Mouse (Mus musculus): ENCODE results near the gene Zfp536.
A peak's percentile ranks its signal among the peaks of the same experiment; 100 is the strongest.
"Not testable (repeated sequence)": the region's sequence is repeated elsewhere in the genome, so short reads cannot be mapped to it uniquely, and the experiment has no call there.

Zfp536 gene

DNA sequence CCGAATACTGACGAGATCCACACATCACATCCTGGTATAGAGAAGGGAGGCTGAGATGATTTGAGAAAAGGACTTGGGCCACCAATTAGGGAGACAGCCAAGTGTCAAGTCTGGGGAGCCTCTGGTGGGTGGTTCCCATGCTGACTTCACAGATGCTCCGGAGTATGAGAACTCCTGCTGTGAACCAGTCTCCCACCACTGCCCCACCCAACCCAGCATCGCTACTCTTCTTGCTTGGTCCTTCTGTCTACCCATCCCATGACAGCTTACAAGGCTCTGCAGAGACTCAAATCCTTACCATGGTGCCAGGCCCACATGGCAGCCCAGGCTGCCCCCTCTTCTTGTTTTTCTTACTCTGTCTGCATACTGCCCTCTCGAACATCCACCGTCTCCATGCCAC lies 165.5 kb downstream of the Zfp536 start:
- no peak for DNase-seq (ENCODE audit: low spot score in 2 of 2)

DNA sequence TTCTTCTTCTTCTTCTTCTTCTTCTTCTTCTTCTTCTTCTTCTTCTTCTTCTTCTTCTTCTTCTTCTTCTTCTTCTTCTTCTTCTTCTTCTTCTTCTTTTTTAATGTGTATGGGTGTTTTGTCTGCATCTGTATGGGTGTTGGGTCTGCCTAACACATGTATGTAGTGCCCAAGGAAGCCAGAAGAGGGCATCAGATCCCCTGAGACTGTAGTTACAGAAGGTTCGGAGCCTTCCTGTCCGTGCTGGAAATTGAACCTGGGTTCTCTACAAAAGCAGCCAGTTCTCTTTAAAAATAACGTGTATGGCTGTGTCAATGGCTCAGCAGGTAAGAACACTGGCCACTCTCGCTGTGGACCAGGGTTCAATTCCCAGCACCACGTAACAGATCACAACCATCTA lies 167.0 kb downstream of the Zfp536 start:
- no peak for DNase-seq (ENCODE audit: low spot score in 2 of 2)

DNA sequence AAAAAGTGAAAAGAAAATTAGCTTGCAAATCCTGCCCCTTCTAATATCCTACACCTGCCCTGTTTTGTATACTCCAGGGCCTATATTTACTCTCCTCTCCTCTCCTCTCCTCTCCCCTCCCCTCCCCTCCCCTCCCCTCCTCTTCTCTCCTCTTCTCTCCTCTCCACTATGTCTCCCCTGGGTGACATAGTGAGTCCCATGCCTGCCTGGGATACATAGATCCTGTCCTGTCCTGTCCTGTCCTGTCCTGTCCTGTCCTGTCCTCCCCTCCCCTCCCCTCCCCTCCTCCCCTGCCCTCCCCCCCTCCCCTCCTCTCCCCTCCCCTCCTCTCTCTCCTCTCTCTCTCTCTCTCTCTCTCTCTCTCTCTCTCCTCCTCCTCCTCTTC lies 169.9 kb downstream of the Zfp536 start:
- not testable (repeated sequence) for DNase-seq (ENCODE audit: low spot score in 2 of 2)

DNA sequence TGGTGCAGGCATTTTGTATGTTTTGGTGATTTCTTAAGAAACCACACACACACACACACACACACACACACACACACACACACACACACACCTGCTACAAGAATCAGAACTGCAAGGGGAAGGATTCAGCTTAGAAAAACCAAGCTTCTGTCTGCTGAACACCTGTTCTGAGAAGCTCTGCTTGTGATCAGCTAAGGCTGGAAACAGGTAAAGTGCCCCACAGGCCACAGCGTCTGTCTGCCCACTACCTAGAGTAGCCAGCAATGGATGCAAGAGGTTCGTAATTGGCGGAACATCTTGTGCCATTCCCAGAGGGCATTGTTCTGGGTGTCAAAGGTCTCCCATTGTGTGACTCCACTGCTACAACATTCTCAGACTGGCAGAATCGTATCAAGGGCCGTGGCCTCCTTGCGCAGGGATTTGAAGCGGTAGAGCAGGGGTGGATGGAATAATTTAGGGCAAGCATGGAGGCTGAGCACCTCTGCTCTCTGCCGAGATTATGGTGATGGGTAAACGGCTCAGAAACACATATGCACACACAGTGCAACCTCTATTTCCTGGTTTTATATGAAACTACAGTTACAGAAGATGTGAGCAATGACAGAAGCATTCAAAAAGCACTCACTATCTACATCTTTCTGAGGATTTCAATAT lies 170.4 kb downstream of the Zfp536 start:
- no peak for DNase-seq (ENCODE audit: low spot score in 2 of 2)

DNA sequence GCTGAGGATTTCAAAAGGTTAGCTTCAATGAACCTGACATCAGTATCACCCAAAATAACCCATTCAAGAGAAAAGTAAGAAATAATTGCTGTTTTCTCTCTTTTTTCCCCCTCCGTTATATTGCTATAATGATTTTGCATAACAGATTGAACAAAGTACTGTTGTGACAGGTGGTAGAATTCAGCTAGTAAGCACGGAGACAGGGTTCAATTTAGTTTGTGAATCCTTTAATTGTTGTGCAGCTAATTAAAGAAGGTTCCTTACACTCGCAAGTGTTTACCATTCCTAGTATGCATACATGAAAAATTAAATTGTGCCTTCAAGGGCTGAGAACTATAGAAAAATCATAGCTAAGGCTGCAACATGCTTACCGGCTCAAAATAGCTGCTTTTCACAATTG lies 173.1 kb downstream of the Zfp536 start:
- DNase-seq (ENCODE audit: low spot score in 2 of 2): no peak

DNA sequence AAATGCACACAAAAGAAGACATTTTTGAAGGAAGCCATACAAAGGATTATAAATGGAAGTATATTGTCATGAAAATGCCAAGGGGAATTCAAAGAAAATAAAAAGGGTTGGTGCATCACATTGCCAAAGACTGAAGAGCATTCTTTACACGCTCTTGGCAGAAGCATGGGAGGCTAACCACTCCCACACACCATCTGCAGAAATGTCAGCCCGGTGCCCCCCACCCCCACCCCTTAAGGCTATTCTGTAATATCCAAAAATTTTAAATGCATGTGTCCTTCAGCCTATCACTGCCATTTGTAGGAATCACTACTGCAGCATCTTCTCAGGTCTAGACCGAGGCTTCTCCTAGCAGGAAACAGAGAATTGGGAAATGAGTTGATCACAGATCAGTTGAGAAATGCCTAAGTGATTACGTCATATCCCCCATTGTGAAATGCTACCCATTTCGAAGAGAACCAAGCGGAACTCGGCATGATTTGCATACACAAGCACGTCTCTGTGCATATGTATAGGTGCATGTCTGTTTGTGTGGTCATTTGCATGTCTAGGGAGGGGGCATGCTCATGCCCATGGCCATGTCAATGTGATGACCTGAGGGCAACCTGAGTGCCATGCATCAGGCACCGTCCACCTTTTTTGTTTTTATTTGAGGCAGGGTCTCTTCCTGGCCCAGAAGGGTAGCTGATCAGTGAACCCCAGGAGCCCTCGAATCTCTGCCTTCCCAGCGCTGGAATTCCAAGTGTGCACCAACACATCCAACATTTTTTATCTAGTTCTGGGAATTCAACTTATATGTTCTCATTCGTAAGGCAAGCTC lies 179.0 kb downstream of the Zfp536 start:
- no peak for DNase-seq (ENCODE audit: low spot score in 2 of 2)

DNA sequence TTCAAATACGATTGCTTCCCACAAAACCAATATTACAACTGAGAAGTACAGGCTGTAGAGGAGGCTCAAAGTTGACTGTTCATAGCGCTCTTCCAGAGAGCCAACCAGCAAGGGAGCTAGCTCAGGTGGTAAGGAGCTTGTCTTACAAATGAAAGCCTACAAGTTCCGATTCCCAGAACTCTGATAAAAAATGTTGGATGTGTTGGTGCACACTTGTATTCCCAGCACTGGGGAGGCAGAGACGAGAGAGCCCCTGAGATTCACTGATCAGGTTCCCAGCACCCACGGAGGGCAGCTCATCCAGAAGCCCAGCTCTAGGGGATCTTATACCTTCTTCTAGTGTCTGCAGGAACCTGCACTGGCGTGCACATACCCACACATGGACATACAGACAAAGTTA lies 179.9 kb downstream of the Zfp536 start:
- no peak for DNase-seq (ENCODE audit: low spot score in 2 of 2)

DNA sequence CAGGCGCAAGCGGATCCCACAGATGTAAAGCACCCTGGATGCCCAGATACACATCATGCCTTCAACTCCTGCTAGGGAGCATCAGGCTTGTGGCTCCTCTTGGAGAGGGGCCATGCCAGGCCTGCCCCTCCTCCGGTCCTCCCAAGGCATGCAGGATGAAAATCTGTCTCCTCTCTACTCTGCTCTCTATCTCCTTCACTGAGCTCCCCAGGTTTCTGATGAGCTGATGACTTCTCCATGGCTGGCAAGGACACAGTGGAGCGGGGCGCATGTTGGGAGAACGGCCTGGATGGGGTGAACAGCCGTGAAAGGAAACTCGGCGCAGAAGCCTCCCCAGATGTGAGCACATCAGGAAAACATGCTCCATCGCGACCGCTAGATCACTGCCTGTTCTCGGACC lies 186.7 kb downstream of the Zfp536 start:
- no peak for DNase-seq (ENCODE audit: low spot score in 2 of 2)

DNA sequence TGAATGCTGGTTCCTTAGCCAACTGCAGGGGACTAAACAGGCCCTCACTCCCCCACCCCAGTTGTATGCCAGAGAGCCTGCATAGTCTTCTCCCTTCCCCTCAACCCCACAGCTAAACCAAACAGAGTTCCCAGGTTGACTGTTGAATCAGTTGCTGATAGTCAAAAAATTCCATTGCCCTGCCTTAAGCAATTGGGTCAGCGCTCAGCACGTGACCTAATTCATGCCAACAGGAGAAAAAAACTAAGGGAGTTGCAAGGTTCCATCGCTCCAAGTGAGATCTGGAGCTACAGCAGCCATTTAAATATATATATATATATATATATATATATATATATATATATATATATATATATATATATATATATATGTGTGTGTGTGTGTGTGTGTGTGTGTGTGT lies 192.2 kb downstream of the Zfp536 start:
- no peak for DNase-seq (ENCODE audit: low spot score in 2 of 2)

DNA sequence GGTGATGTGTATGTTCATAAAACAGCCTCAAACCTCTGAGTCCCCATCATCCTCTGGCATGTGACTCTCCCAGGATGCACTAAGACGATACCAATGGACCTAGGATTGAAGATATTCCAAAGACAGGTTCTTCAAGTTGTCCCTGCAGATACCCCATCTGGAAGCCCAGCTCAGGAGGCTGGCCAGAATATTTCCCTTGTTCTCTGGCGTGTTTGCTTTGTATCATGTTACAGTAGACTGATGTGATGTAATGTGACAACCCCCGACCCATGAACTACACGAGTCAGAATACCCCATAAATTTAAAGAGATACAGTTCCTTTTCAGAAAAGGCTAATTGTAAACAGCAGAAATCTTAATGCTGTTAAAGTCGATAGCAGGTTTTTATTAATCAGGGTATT lies 192.9 kb downstream of the Zfp536 start:
- DNase-seq (ENCODE audit: low spot score in 2 of 2): no peak

DNA sequence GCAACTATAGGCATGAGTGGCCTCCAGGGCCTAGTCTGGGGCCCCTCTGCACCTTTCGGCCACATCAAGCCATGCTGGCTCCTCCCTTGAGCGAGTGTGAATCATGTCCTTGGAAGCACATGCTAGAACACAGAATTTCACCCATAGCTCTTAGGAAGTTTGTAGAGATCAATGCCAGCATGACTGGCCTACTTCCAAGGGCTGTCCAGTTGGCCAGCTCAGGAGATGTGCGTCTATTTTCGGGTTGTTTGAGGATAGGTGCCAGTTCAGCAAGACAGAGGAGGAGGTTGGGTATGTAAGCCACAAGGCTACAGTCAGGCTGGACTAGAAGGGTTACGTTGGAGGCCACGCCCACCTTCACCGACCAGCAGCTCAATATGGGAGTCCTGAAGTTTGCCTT lies 201.4 kb downstream of the Zfp536 start:
- DNase-seq (ENCODE audit: low spot score in 2 of 2): no peak

DNA sequence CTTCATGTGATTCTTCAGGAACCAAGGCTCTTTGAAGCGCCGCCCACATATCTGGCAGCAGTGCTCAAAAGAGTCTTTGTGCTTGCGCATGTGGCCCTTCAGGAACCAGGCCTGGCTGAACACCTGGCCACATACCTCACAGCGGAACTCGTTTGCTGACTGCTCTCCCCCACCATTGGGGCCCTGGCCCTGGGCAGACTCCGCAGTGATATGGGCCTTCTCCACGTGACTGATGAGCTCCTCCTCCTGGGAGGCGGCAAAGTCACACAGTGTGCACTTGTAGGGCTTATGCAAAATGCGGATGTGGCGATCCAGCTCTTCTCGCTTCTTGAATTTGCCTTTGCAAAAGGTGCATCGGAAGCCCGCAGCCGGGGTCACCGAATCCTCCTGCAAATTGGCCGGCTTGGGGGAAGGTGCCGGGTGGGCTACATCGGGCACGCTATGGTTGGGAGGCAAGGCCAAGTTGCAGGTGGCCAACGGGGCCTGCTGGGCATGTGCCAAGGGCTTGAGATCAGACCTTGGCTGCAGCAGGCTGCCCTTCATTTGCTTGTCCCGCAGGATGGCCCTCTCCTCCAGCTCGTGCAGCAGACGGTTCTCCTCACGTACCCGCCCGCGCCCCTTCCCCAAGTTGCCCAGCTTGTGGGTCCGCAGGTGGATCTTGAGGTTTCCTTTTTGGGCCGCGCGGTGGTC lies 204.5 kb downstream of the Zfp536 start:
- peak in 1 of 2 experiments; percentile 22 for DNase-seq (ENCODE audit: low spot score in 2 of 2)

DNA sequence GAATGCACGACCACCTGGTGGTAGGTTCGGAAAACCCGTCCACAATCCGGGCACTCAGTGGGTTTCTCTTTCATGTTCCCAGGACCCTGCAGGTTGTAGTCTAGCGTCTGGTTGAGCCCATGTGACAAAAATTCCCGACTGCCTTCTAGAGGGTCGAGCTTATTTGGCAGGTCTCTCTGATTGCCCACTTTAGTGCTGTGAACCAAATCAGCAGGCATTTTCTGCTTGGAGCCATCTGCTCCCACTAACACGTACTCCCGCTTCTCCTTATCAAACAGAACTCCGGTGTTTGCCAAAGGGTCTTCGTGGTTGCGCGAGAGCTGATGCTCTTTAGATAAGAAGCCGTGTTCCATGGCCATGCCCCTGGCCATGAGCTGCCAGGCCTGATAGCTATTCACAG lies 205.4 kb downstream of the Zfp536 start:
- no peak for DNase-seq (ENCODE audit: low spot score in 2 of 2)

DNA sequence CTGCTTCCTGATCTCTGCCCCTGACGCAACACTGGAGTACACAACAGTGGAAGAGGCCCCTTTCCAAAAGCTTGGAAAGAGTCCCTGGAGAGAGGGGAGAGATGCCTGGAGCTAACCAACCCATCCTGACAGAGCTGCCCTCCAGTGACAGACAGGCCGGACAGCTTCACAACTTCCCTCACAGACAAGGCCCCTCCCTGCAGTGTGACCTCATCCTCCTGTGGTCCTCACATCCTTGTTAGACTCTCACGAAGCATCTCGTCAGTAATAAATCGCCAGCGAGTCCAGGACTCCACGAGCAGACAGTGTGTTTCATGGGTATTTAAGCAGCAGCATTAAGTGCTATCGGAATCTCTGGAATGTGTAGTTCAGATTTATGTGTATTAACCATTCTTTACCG lies 207.4 kb downstream of the Zfp536 start:
- DNase-seq (ENCODE audit: low spot score in 2 of 2): no peak

DNA sequence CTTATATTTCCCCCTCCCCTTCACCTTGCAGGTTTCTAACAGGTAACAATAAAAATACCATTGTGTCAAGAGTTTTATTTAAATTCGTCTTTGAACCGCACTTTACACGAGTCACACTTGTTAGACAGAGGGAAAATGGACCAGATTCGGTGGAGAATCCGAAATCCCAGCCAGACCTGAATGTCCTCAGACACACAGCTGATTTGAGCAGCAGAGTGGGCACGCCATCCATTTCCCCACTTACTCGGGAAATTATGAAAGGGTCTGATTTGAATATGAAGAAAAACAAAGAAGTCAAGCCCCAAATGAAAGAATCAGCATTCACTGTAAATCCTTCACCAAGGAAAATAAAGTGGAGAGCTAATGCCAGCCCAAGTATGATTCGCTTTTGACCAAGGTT lies 208.1 kb downstream of the Zfp536 start:
- no peak for DNase-seq (ENCODE audit: low spot score in 2 of 2)

DNA sequence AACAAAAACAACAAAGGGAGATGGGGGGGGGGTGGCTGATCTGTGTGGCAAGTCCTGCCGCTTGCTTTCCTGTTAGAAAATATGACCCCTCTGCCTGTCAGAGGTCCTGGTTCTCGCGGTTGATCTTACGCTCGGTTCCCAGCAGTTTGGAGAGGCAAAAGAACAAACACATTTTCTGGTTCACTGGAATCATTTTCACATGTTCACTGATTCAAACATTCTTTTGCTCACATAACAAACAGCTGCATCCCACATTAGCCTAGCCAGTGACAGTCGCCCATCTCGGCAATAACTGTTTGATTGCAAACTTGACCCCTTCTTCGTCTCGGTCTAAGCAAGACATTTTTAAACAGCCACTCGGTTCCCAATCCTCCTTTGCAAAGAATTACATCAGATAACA lies 208.8 kb downstream of the Zfp536 start:
- DNase-seq (ENCODE audit: low spot score in 2 of 2): no peak

DNA sequence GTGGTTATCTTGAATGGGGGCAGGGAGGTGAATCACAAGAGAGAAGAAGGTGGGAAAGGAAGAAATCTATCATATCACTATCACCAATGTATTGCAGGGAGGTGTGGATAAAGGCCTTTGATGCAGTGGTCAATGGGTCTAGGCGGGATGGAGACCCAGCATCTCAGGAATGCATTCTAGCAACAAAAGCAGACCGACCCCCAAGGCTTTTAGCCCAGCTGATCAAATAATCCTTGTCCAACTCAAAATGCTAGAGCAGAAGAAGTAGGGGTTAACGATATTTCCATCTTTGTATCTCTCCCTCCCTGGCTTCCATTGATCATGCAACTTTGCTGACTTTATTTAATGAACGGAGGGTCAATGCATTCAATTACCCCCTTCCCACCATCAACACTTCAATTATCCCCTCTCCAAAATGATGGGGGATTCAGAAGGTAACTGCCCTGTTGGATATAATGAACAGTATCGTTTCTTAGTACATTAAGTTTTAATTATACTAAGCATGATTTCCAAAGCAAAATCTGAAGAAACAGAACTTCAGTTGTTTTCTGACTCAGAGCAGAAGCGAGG lies 209.5 kb downstream of the Zfp536 start:
- DNase-seq (ENCODE audit: low spot score in 2 of 2): no peak

DNA sequence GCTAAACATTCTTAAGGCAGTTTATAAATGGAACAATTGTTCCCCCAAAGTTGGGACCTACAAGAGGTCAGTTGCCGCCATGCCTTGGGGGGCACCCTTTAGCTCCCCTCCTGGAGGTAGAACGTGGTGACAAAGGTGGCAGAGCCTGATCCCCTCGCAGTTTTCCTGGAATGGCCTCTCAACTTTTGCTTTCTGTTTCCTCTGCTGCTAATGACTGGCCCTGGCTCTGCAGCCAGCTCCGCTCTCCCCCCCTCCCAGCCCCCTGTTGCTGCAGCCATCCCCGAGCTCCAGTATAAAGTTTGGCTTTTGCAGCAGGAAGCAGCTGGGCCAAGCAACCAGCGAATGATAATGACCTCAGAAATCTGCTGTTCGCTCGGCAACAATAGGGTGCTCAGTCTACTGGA lies 210.3 kb downstream of the Zfp536 start:
- no peak for DNase-seq (ENCODE audit: low spot score in 2 of 2)

DNA sequence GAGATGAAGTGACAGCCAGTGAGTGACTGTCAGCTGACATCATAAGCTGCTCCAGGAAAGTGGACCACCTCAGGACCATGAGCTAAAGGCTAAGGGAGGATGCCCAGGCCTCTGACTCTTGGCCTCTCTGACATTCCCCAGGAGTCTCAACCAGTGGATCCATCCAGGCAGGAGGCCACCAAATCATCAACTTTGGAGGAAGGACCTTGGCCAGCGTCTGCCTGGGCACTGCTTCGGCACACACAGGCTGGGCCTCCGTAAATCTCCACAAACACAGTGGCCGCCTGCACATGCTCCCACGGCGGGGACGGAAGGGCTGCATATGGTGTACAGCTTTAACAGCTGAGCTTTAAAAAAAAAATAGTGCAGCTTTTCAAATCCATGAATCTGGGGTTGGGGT lies 210.9 kb downstream of the Zfp536 start:
- no peak for DNase-seq (ENCODE audit: low spot score in 2 of 2)

DNA sequence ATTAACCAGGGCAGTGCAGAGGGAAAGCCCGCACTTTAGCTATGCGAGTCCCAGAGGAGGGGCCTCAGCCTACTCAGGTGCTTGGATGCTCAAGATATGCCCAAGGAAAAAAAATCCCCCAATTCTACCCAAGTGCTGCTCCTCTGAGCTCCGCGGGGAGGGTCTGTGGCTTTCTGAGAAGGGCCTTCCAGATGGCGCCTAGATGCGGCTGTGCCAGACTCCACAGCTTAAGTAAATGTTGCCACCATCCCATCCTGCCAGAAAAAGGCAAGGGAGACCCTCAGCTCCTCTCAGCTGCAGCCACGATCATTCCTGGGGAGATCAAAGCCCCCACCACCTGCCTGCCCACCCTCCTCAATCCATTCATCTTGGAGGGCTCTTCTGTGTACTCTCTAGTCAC lies 212.9 kb downstream of the Zfp536 start:
- DNase-seq (ENCODE audit: low spot score in 2 of 2): no peak

DNA sequence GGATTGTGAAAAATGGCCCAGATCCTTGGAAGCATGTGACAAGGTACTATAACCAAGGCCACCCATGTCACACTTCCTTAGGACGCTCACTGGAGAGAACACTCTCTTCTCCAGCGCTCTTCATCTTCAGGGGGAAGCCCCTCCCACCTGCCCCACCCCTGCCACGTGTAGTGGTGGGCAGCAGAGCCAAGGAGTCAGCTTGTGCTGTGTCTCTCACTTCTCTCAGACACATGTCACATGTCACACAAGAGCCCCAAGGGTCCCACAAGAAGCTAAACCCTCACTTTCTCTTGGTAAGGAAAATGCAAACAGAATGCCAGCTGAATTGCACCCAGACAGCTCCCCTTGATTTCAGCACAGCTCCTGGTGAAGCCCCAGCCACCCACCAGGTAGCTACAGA lies 213.6 kb downstream of the Zfp536 start:
- DNase-seq (ENCODE audit: low spot score in 2 of 2): no peak

DNA sequence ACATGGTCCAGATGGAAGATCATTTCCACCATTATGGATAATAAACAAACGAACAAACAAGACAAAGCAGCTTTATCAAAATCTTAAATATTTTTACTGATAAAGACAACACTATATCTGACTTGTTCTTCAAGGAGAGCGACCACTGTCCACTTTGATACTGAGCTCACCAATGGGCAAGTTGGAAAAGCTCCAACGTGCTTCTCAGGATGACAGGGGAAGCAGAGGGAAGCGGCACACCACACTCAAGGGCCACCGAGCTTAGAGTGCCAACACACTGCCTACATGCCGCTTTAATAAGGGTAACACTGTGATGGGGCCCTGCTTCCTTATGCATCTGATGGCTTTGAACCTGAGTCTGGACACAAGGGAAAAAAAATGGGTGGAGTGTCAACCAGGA lies 214.1 kb downstream of the Zfp536 start:
- no peak for DNase-seq (ENCODE audit: low spot score in 2 of 2)

DNA sequence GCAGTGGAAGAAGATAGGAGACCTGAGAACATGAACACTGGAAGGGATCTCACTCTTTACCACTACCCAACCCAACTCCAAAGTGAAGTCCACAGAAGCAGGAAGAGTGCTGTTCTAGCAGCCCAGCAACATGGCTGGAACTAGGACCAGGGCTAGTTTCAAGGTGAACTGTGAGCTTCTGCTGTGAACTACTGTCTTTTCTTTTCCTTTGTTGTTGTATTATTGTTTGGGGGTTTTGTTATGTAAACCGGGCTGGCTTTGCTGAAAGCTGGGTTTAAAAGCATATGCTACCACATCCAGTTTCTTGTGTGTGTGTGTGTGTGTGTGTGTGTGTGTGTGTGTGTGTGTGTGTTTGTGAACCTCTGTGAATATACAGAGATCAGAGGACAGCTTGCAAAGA lies 216.6 kb downstream of the Zfp536 start:
- no peak for DNase-seq (ENCODE audit: low spot score in 2 of 2)
